Mouse (Mus musculus): ENCODE measurements around the gene Ccdc65.
A peak's percentile ranks its signal among the peaks of the same experiment; 100 is the strongest.

Gene Ccdc65

GRCm38 (mm10) chr15:98707766-98708372 lies at the start of gene Ccdc65:
TSS of gene Ccdc65 (plus strand) at chr15:98708207.
- DNase-seq (ENCODE audit: low spot score), result no peak

- DNase-seq (ENCODE audit: low spot score), result no peak
These were observed 45.8 kb upstream of the Ccdc65 start for GRCm38 (mm10) chr15:98662198-98662566.

GRCm38 (mm10) chr15:98662567-98663545 lies 45.2 kb upstream of the Ccdc65 start, which contains the start of gene Ddx23:
TSS of gene Ddx23 (minus strand) at chr15:98662894.
- peak; percentile 84 for DNase-seq (ENCODE audit: low spot score)

- DNase-seq (ENCODE audit: low spot score), result no peak
These were observed 43.7 kb upstream of the Ccdc65 start for GRCm38 (mm10) chr15:98664042-98664907.

- no peak for DNase-seq (ENCODE audit: low spot score)
These were observed 35.4 kb upstream of the Ccdc65 start for GRCm38 (mm10) chr15:98672592-98672991.

- DNase-seq (ENCODE audit: low spot score), result no peak
These were observed 34.3 kb upstream of the Ccdc65 start for GRCm38 (mm10) chr15:98673732-98674131.

GRCm38 (mm10) chr15:98674284-98674993 lies 33.6 kb upstream of the Ccdc65 start:
- DNase-seq (ENCODE audit: low spot score), result no peak

- DNase-seq (ENCODE audit: low spot score), result no peak
These were observed 32.9 kb upstream of the Ccdc65 start for GRCm38 (mm10) chr15:98674994-98675545.

- DNase-seq (ENCODE audit: low spot score), result no peak
These were observed 32.3 kb upstream of the Ccdc65 start for GRCm38 (mm10) chr15:98675634-98676250.

GRCm38 (mm10) chr15:98676471-98676870 lies 31.5 kb upstream of the Ccdc65 start:
- no peak for DNase-seq (ENCODE audit: low spot score)

- DNase-seq (ENCODE audit: low spot score), result no peak
These were observed 30.9 kb upstream of the Ccdc65 start, which contains the start of gene Rnd1 for GRCm38 (mm10) chr15:98676940-98677728. TSS of gene Rnd1 (minus strand) at chr15:98677461.

GRCm38 (mm10) chr15:98677977-98678376 lies 30.0 kb upstream of the Ccdc65 start:
- no peak for DNase-seq (ENCODE audit: low spot score)

- DNase-seq (ENCODE audit: low spot score), result no peak
These were observed 27.3 kb upstream of the Ccdc65 start for GRCm38 (mm10) chr15:98680660-98681059.

- no peak for DNase-seq (ENCODE audit: low spot score)
These were observed 26.4 kb upstream of the Ccdc65 start for GRCm38 (mm10) chr15:98681633-98682032.

- DNase-seq (ENCODE audit: low spot score), result no peak
These were observed 24.8 kb upstream of the Ccdc65 start for GRCm38 (mm10) chr15:98683177-98683576.

- DNase-seq (ENCODE audit: low spot score), result no peak
These were observed 24.3 kb upstream of the Ccdc65 start for GRCm38 (mm10) chr15:98683746-98684145.

- no peak for DNase-seq (ENCODE audit: low spot score)
These were observed 22.1 kb upstream of the Ccdc65 start for GRCm38 (mm10) chr15:98685926-98686325.

GRCm38 (mm10) chr15:98689682-98690081 lies 18.3 kb upstream of the Ccdc65 start:
- no peak for DNase-seq (ENCODE audit: low spot score)

- no peak for DNase-seq (ENCODE audit: low spot score)
These were observed 16.4 kb upstream of the Ccdc65 start for GRCm38 (mm10) chr15:98691486-98692147.

All from urinary bladder, postnatal 10 days (tissue).